Mouse (Mus musculus) right cerebral cortex, postnatal 4 days (tissue): ENCODE measurements around the gene Gstt2.
"Not testable (repeated sequence)": the region's sequence is repeated elsewhere in the genome, so short reads cannot be mapped to it uniquely, and the experiment has no call there.

Source experiments
- DNase-seq: peaks from one replicate; pipeline ENCODE4 v3.0.0-alpha.2; 2022

Gstt2 gene

DNA sequence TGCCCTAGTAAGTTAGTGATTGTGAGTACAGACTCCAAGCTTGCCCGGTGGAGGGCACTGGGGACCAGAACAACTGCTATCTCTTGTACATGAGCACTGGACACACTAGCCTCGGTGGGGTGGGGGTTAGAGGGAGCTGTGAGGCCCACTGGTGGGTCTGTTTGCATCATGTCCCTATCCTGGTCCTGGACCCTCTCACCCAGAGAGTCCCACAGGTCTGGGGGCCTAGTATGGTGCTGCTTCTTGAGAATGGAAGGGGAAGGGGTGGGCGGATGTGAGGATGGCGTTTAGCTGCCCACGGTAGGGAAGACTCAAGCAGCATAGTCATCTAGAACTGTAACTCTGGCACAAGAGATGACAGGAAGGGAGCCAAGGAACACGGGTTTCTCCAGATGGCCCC, 17.6 kb upstream of the Gstt2 start:
- no peak for DNase-seq

DNA sequence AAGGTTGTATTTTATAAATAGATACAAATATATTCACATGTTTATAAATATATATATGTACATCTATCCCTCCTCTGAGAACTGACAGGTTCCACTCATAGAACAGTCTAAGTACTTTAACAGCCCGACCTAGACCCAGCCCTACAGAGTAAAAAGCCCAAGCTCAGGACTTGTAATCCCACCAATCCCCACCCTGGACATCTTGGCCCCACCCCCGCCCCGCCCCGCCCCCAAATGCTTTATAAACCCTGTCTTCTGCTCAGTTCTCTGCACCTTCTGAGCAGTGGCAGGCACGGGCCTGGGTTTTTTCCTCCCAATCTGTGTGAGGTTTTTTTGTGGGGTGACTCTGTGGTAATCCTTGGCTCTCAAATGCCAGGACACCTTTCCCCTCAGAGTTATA, 16.9 kb upstream of the Gstt2 start:
- no peak for DNase-seq

DNA sequence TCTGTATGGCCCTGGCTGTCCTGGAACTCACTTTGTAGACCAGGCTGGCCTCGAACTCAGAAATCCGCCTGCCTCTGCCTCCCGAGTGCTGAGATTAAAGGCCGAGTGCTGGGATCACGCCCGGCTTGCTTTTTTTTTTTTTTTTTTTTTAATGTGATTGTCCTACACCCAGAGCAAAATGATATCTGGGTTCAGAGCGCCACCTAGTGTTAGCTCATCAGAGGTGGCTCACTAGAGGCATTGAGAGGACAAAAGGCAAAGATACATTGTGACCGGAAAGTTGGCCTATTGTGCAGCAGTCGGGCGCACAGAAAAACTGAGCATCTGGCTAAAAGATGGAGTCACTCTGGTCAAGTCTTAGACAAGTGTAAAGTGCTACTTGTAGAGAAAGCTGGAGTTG, 16.2 kb upstream of the Gstt2 start:
- DNase-seq: peak; percentile 86

DNA sequence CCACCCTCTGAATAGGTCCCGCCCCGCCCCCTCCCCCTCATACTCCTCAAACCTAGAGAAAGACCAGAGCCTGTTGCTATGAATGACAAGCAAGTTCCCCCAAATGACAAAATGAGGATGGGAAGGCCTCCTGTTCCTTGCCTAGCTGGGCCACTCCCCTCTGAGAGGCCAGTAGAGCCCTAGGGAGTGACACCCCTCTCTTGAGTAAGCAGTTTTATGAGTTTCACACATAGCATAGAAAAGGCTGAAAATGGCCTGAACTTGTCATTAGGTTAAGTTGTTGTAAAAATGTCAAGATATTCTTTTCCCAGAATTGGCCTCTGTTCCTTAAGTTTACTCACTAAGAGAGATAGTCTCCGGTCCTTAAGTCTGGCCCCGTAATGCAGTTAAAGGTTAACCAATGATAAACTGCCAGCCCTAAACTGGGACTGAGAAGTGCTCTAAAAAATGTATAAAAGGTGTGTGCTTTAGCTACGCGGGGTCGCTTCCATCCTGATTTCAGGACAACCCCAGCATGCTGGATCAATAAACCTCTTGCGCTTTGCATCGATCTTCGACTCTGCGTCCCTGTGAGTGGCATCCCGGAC, 15.4 kb upstream of the Gstt2 start:
- no peak for DNase-seq

DNA sequence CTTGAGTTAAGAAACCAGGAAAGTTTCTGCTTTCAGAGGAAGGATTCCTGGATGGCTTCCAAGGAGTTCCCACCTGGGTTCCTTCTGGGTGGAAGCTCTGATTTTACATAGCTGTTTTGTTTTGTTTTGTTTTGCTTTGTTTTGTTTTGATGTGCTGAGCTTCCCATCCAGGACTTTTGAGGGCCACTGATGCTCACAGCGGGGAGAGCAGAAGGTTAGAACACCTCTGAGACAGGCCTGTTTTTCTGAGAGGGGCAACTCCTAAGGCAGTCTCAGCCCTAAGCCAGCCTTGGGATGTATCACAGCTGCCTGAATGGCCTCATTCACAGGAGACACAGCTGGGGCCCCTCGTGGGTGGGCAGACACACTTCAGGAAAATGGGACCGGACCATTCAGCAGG, 14.5 kb upstream of the Gstt2 start:
- DNase-seq: no peak

DNA sequence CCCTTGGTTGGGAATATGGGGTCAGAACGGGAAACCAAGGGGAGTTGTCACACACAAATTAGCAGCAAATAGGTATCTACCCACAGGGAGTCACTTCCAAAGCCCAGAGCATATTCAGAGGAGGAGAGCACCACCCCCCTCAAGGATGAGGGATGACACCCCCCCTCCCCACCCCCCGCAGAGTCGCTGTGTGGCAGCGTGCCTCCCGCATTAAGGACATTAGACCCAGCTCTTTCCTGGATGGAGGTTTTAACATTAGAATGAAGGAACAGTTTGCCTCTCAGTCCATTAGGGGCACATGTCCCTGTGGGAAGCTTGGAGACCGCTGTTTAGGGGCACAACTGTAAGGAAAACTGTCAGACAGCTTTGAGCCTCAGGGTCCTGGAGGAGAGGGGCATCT, 13.9 kb upstream of the Gstt2 start:
- no peak for DNase-seq

DNA sequence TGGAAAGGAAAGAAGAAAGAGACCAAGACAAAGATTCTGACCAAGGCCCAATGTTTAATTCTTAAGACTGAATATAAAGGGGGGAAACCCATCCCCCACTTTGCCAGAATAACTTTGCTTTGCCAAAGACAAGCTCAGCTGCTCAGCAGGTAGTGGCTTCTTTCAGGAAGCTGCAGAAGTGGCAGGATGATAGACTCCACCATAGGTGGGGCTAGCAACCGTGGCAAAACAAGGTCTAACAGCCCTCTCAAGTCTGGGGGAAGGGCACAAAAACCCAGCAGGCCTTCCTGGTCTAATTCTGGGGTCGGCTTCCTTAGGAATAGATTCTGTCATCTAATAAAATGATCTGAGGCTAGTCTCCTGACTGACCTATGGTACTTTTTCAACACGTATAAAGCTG, 11.2 kb upstream of the Gstt2 start:
- no peak for DNase-seq

DNA sequence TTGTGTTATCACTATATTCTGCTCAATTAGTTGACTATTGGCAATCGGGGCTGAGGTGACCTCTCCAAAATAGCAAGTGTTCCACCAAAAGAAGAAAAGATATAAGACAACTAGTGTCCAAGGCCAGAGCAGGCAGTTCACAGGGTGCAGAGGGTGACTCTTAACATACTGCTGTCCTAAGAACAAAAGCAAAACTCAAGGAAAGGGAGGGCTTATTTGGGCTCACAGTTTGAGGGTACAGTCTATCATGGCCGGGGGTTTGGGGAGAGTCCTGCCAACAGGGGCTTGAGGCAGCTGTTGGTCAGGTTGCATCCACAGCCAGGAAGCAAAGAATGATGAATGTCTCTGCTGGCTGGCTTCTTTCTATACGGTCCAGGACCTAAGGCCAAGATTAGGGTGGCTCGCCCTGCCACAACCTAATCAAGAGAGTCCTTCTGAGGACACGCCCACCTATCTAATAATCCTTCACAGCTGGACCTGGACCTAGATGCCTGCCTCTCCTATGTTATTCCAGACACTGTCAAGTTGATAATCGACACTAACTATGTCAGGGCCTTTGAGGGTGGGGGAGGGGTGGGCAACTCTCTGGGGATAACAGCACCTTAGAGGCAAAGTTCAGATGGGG, 8.2 kb upstream of the Gstt2 start:
- DNase-seq: no peak

DNA sequence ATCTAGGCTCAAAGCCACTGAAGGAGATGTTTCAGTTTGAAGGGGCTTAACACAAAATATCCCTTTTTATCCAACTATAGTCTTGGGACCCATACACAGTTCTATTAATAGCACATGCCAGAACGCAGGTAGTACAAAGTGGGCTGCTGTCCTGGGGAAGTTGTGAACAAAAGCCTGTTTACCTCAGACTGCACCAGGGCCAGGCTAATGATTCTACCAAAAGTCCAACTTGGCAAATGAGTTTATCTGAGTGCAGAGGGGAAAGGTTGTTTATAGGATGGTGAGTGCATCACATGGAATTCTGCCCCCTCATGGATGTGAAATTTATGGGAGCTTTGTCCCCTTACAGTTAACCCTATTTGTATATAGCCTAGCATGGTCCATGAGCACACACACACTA, 7.6 kb upstream of the Gstt2 start:
- no peak for DNase-seq

DNA sequence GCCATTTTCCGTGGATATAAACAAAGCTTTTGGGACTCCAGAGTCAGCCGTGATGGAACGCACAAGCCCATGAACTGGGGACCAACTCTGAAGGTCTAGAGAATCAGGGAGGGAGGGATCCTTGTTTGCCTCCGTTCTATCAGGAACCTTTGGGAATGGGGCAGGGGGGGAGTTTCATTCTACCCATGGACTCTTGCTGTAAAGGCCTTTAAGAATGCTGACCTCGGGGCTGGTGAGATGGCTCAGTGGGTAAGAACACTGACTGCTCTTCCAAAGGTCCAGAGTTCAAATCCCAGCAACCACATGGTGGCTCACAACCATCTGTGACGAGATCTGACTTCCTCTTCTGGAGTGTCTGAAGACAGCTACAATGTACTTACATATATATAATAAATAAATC, 6.7 kb upstream of the Gstt2 start:
- not testable (repeated sequence) for DNase-seq

DNA sequence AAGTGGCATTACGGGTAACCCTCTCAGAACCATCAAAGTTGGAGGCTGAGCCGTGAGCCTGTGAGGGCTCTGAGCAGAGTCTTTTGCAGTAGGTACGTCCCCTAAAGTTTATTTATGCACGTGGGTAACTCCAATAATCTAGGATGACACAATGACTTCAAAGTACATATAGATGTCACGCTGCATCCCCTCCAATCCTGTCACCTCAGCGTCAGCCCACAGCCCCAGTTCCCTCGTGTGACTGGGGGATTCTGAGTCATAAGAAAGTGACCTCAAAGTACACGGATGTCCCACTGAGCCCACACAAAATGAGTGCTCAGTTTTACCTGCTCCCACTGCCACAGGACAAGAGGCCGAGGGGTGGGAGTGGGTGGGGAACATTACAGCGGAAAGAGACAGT, 1.9 kb upstream of the Gstt2 start:
- DNase-seq: no peak

DNA sequence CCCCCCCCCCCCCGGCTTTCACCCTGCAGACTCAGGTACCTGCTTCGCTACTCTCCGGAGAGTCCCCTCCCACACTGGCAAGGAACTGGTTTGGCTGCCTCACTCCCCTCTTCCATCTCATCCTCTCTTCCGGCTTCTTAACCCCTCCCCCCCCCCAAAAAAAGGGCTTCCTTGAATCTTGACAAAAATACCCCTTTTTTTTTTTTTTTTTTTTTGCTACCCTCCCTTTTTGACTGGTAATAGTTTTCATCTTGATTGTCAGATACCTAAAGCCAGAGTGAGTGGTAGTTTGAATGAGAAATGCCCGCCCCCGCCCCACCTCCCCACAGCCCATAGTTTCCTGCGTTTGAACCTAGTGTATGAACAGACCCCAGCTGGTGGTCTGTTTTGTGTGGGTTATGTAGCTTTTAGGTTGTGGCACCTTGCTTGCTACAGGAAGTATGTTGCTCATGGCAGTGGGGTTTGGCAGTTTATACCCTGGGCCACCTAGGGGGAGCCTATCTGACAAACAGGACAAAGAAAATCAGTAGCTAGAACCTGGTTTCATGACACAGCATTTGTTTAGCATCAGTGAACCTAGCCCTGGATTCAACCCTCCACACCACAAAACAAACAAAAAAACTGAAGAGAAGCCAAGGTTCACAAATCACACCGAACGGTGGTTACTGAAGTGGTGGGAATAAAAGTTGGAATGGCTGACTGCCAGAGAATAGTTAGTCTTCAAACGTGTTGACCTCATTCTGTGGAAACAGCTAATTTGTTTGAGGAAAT, 1.3 kb downstream of the Gstt2 start:
- DNase-seq: no peak

DNA sequence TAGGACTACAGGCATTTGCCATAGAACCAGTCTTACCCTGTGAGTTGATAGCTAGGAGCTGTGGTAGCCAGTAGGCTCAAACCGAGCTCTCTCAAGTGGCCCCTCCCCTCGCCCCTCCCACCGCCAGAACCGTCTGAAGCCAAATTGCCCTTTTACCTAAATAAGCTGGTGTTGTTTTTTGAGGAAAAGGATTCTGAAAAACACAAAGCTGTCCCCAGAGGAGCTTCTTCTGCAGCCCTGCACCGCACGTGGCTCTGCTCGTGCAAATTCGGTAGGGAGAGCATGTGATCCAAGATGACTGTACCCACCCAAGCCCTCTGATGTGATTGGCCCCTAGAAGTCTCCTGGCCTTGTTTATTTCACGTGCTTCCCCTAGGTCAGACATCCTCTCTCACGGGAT, 1.9 kb downstream of the Gstt2 start:
- DNase-seq: no peak

DNA sequence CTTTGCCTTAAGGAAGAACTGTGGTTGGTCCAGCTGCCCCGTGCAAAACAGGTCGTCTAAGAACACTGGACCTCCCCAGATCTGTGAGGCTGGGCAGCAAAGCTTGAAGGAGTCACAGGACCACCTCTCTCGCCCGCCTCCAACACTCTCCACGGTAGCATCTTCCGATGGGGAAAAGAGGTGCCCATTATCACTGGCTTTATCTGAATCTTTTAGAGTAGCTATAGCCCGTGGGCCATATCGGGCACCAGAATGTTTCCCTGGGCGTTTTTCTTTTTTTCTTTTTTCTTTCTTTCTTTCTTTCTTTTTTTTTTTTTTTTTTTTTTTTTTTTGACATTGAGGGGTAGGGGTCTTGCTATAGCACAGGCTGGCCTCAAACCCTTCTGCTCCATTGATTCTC, 2.5 kb downstream of the Gstt2 start:
- DNase-seq: no peak

DNA sequence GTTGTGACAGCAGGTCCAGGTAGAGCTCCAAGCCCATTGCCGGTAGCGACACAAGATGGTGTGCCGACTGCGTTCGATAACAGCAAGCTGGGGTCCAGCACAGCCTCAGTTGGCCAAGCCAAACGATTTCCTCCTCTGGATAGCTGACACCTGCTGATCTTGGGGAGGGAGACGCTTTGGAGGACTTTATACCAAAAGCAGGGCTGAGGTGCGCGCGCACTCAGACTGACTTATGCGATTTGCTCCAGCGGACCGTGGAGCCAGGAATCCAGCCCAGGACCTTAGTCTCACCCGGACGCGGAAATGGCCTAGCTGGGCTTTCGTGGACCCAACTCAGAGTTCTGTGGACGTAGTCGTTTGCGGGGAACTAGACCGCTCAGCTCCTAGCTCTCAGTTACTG, 3.0 kb downstream of the Gstt2 start:
- DNase-seq: peak; percentile 56

DNA sequence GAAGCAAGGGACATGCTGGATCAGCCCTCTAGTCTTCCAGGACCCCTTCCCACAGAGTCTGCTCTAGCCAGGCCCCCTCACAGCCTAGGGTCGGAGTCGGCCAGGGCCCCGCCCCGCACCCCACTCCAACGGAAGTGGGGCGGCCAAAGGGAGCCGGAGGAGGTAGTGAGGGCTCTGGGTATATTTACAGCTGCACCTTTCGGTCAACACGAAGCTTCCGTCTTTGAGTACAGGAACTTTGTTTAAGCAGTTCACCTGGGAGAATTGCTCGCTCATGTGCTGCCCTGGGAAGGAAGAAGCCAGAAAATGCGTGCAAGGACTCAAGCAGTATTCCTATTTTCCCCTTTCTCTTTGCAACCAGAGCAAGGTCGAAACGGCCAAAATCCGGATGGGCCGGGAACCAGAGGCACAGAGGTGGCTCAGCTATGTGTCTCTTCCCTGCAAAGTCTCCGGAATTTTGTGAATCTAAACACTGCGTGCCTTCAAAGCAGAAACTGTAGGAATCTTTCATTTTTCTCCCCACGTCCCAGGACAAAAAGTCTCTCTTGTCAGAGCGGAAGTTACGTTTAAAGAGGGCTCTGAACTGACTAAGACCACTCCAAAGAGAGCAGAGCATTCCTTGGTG, 3.7 kb downstream of the Gstt2 start:
- DNase-seq: no peak

DNA sequence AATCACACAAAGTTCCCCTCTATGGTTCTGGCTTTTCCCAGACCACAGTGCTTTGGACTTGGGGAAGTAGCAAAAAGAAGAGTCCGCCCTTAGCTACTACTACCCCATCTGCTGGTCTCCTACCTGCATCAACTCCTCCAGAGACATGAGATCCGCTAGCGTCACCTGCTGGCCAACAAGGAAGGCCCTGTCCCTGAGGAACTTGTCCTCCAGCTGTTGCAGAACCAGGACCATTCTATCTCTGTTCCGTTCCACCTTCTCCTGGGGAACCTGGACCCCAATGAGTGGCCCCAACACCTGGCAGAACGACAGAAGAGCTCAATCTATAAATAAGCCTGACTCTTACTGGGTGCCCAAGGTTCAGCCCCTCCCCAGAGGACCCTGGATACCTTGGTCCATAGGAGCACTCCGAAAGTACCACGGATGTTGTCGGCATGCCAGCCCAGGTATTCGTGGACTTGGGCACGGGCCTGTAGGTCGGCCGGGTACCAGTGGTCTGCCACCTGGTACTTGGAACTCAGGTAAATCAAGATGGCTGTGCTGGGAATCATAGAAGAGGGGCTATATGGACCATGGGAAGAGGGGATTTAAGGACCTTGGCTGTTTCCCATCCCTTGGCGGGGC, 4.8 kb downstream of the Gstt2 start:
- no peak for DNase-seq

DNA sequence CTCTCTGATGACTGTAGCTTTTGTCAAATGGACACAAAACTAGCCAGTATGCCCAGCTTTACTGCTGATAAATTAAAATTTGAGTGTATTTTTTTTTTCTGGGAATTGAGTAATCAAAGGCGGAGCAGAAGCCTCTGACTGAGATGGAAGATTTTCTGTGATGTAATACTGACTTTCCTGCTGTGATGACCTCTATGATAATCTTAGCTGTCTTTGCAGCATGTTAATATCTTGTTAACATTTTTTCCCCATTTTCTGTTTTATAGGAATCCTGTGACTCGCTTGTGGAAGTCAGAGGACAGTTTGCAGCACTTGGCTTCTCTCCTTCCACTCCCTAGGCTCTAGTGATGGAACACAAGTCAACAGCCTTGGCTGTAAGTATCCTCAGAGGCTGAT, 7.0 kb downstream of the Gstt2 start:
- no peak for DNase-seq

DNA sequence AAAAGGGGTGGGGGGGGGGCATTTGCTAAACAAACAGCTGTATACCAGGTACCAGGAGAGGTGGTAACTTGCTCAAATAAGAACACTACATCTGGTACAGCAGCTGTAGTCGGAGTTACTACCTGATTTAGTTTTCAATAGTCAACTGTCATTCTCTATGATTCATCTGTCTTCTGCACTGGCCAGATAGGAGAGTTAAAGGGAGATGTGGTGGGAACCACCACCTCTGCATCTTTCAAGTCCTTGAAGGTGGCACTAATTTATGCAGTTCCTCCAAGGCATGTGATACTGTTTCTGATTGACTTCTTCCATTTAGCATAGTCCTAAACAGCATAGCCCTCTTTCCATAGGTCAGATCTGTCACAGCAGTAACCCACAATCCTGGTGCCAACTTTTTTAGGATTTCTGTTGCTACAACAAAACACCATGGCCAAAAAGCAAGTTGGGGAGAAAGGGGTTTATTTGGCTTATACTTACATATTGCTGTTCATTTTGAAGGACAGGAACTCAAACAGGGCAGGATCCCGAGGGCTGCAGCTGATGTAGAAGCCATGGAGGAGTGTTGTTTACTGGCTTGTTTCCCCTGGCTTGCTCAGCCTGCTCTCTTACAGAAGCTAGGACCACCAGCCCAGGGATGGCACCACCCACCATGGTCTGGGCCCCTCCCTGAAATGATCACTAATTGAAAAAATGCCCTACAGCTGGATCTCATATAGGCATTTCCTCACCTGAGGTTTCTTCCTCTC, 7.5 kb downstream of the Gstt2 start:
- no peak for DNase-seq

DNA sequence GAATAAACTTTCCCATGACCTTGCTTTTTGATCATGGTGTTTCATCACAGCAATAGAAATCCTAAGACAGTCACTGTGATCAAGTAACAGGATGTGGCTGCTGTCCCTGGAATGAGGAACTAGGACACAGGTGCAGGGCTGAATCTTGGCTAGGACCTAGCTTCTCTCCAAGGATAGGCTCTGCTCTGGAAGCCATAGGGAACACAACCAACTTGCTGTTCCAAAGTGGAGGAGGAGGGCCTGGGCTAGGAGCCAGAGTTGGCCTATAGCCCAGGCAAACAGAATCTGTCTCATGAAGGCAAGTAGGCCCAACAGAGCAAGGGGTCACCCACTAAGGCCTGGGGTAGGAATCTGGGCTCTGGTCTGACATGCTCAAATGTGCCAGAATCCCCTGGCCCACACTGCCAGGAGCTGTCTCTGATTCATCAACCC, 8.7 kb downstream of the Gstt2 start:
- DNase-seq: peak; percentile 40

DNA sequence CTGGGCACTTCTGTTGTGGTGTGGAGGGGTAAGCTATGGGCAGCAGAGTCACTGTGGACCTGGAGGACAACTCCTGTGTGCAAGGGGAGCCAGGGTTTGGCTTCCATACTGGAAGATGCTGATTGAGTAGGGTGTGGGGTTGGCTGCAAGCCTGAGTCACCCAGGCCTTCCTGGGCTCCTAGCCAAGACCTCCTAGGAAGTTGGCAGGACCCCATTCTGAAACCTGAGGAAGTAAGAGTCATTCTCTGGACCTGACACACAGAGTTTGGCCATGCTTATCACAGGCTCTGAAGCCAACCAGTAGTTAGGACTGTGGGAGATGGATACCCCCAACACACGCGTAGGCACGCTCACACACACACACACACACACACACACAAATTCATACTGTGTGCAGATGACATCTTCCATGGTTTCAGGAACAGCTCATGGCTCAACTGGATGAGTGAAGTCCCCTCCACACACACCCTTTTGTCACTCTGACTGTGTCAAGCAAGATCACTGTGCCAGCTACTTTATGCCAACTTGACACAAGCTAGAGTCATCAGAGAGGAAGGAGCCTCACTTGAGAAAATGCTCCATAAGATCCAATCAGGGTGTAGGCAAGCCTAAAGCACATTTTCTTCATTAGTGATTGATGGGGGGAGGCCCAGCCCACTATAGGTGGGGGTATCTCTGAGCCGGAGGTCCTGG, 9.4 kb downstream of the Gstt2 start:
- no peak for DNase-seq

DNA sequence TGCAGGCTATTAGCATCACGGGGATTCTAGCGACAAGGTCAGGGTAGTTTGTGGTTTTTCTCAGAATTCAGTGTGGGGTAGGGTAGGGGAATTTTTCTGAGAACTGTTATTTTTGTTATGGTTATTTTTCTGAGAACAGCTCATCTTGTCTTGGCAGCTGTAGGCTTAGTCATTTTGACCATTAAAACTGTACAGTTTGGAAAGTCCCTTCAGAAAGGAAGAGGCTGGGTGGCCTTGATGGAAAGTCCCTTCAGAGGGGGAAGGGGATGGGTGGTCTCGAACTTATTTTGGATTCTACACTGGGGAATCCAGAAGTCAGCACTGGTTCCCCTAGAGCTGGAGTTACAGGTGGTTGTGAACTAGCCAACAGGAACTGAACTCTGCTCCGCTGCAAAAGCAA, 12.7 kb downstream of the Gstt2 start:
- no peak for DNase-seq
